Mouse (Mus musculus) testis, adult 2 months (tissue): ENCODE results near the gene Gm28053.

ENCODE experiments used
- CTCF ChIP-seq: fragments of 200-500 bp; IDR thresholded peaks from 2 replicates; pipeline ENCODE4 v1.5.1; 2012; ENCODE audit warnings: low read depth, mild to moderate bottlenecking, inconsistent platforms, low read length, moderate library complexity; ENCODE audit not compliant: control insufficient read depth, insufficient read depth, insufficient replicate concordance
- POLR2A ChIP-seq: fragments of 200-500 bp; IDR thresholded peaks from 2 replicates; pipeline ENCODE4 v1.6.1; 2012; ENCODE audit warnings: low read depth, mild to moderate bottlenecking, inconsistent platforms, low read length, moderate library complexity; ENCODE audit not compliant: control insufficient read depth

DNA sequence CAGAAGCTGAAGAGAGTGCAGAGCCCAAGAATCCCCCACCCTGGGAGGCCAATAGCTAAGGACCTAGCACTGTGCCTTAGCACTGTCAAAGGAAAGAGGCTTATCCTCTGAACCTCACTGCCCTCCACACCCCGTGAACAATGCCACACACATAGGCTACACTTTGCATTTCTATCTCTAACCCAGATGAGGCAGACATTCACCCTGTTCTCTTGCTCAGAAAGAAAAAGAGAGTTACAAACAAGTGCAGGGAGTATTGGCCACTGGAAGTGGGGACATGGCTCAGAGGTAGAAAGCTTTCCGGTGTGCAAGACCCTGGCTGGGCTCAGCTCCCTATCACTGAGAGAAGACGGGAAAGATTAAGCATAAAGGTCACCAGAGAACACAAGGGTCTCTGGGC is 12.3 kb upstream of the Gm28053 start:
- TF ChIP-seq CTCF (no peak), POLR2A (no peak)
